18 mouse cellular contexts compared by ENCODE assay signal in the genomic region with DNA sequence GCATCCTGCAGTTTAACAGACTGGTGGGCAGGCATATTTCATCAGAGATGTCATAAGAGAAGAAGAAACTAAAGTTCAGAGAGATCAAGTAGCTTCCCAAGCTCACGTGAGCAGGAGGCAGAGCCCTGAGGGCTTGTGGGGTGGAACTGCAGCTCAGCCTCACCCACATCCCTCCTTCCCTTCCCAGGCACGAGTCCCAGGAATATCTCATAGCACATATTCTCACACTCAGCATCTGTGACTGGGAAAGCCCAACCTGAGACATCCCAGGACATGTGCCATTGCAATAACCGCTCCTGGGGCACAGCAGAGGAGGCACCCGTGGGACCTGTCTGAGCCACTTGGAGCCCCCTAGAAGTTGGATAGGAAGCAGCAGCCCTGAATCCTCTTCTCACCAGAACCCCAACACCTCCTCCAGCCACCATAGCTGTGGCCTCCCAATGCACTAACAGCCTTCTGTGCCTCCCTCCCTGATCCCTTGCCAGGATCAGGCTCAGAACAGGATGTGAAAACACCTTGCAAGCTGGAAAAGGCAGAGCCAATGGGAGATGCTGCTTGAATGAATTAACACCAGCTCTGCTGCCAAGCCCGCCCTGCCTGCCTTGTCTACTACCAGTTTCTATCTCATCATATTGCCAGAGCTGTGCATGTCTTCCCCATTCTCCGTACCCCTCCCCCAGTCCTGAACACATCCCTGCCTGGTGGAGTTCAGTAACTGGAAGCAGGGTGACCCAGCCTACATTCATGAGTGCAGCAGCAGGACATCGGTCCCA.
DNase-seq lines count a peak whose midpoint lies in the region; ATAC-seq and TF ChIP-seq lines count a peak whose summit lies in the region.
"Had no signal": no experiment of that assay in that cellular context is flagged by ENCODE, and none has a peak within 500 bp of the region (broad histone marks: within the 10 kb centered on the region; RNA-seq: fewer than 3 reads in every experiment).

No protein-coding gene starts in this region.

- H3K9ac ChIP-seq in forebrain, postnatal 0 days: no peak overlapping the region
- H3K9ac ChIP-seq: heart, embryonic 12.5 days; hindbrain, embryonic 14.5 days; liver, postnatal 0 days; stomach, embryonic 15.5 days had no signal

- no peak overlapping the region for H3K4me2 ChIP-seq in forebrain, postnatal 0 days (ENCODE audit: low read depth)
- H3K4me2 ChIP-seq: heart, embryonic 12.5 days; hindbrain, embryonic 14.5 days; stomach, embryonic 15.5 days had no signal

- H3K36me3 ChIP-seq in forebrain, postnatal 0 days (ENCODE audit: insufficient read depth): no peaks in the 10 kb centered on the region
- H3K36me3 ChIP-seq: heart, embryonic 12.5 days; stomach, embryonic 15.5 days had no signal

- no peak for TF ChIP-seq CTCF in forebrain, postnatal 0 days (IDR thresholded peaks at IDR 0.05; ENCODE audit: low read depth)

- no peaks in the 10 kb centered on the region for H3K9me3 ChIP-seq in forebrain, postnatal 0 days (ENCODE audit: low read length)
- H3K9me3 ChIP-seq: heart, embryonic 12.5 days; stomach, embryonic 15.5 days had no signal

- H3K27ac ChIP-seq in forebrain, postnatal 0 days (ENCODE audit: low read depth, low read length): 0 out of 2 replicates have a peak overlapping the region, but pooled peaks have one; percentile 21
- H3K27ac ChIP-seq: hindbrain, embryonic 14.5 days; stomach, embryonic 15.5 days had no signal

- no peak overlapping the region for H3K4me3 ChIP-seq in forebrain, postnatal 0 days (ENCODE audit: low read depth, low read length)
- H3K4me3 ChIP-seq: erythroblast, embryonic 14.5 days; heart, embryonic 12.5 days; stomach, embryonic 15.5 days had no signal

- no peaks in the 10 kb centered on the region for H3K27me3 ChIP-seq in forebrain, postnatal 0 days (ENCODE audit: insufficient read depth, low read length)
- H3K27me3 ChIP-seq: heart, embryonic 12.5 days; stomach, embryonic 15.5 days had no signal

- 63% methylated on average over 7 of the region's 7 CpGs for WGBS in forebrain, postnatal 0 days

- peak; percentile 11 to 43 for DNase-seq in layer of hippocampus, adult 8-10 months (ENCODE audit: low spot score in 2 of 2)
- DNase-seq in layer of hippocampus, postnatal 36 days: no peak
- peak; percentile 65 for DNase-seq in forebrain, postnatal 0 days
- DNase-seq in left cerebral cortex, adult 9 months (ENCODE audit: low spot score in 2 of 2): peak; percentile 32 to 66
- DNase-seq in right cerebral cortex, postnatal 36 days (ENCODE audit: low spot score in 2 of 2): peak; percentile 44 to 55
- no peak for DNase-seq in kidney, adult 8-10 months
- no peak for DNase-seq in Muller cell, postnatal 12 days (ENCODE audit: inconsistent ontology term)
- DNase-seq: cerebellum, adult 11-12 months; cerebellum, postnatal 36 days; kidney, postnatal 14 days; liver; liver, postnatal 0 days; lung, postnatal 14 days had no signal

- peak; percentile 85 for ATAC-seq in forebrain, postnatal 0 days
- ATAC-seq: intestine, postnatal 0 days; liver, postnatal 0 days had no signal

- no peaks in the 10 kb centered on the region for H3K4me1 ChIP-seq in forebrain, postnatal 0 days (ENCODE audit: insufficient read depth)
- H3K4me1 ChIP-seq: heart, embryonic 12.5 days; stomach, embryonic 15.5 days had no signal

Comparison
In these comparisons a context has a peak if more than half of its experiments do, and no peak if none do; other contexts are left out.
1. DNase-seq: peak in layer of hippocampus, adult 8-10 months (2 of 2), forebrain, postnatal 0 days (single experiment), left cerebral cortex, adult 9 months (2 of 2) and right cerebral cortex, postnatal 36 days (2 of 2); none in layer of hippocampus, postnatal 36 days (0 of 2), kidney, adult 8-10 months (0 of 2) and Muller cell, postnatal 12 days (single experiment).